Mouse (Mus musculus) forebrain, embryonic 13.5 days (tissue): ENCODE data around the gene Ern1. TPM values are rescaled to one million over a fixed set of nuclear protein-coding genes. Genes with fewer than 3 reads are reported as not detected.

Experiments used
- ATAC-seq: fragments of 200-750 bp; cut with Nextera tagmentation; 2 replicates; pipeline ENCODE4 v1.8.0; 2017
- H3K27ac ChIP-seq: fragments of 300-500 bp; sonication (generic); 2 replicates; pipeline ENCODE4 v1.5.1; 2015; ENCODE audit warnings: inconsistent platforms, mild to moderate bottlenecking, moderate library complexity
- H3K27me3 ChIP-seq: fragments of 300-500 bp; sonication (generic); 2 replicates; pipeline ENCODE4 v1.6.1; 2015; ENCODE audit warnings: mild to moderate bottlenecking, inconsistent platforms
- H3K36me3 ChIP-seq: fragments of 300-500 bp; sonication (generic); 2 replicates; pipeline ENCODE4 v1.6.1; 2015; ENCODE audit warnings: mild to moderate bottlenecking, inconsistent platforms; ENCODE audit not compliant: poor library complexity, severe bottlenecking
- H3K4me1 ChIP-seq: fragments of 300-500 bp; sonication (generic); 2 replicates; pipeline ENCODE4 v1.6.1; 2015; ENCODE audit warnings: inconsistent platforms
- H3K4me2 ChIP-seq: fragments of 300-500 bp; sonication (generic); 2 replicates; pipeline ENCODE4 v1.6.1; 2015; ENCODE audit warnings: inconsistent platforms, mild to moderate bottlenecking, moderate library complexity
- H3K4me3 ChIP-seq: fragments of 300-500 bp; sonication (generic); 2 replicates; pipeline ENCODE4 v1.5.1; 2015; ENCODE audit warnings: mild to moderate bottlenecking, inconsistent platforms
- H3K9ac ChIP-seq: fragments of 300-500 bp; sonication (generic); 2 replicates; pipeline ENCODE4 v1.6.1; 2015; ENCODE audit warnings: mild to moderate bottlenecking, inconsistent platforms
- H3K9me3 ChIP-seq: fragments of 300-500 bp; sonication (generic); replicated peaks from 2 replicates; pipeline ENCODE4 v1.6.1; 2016; ENCODE audit warnings: inconsistent platforms
- WGBS: fragments of 180-500 bp; shearing (Covaris S2); methylation state at CpG from one replicate; pipeline ENCODE4 v1.1.7; 2015; 5-methylcytosine and 5-hydroxymethylcytosine counted together
- polyA plus RNA-seq: library from polyadenylated mRNA; unstranded; fragments of >200 nt; fragmentation: Nextera tagmentation; extraction: Ambion mirVana; gene quantifications from 2 replicates; pipeline ENCODE4 v1.2.1, GENCODE M21; 2015

Gene Ern1
- polyA plus RNA-seq, 1 experiment from 2014 or later = 5.6 TPM

- H3K27ac ChIP-seq = no peak overlapping the region
- H3K4me1 ChIP-seq = no peaks in the 10 kb centered on the region
- H3K4me3 ChIP-seq = no peak overlapping the region
- 30% methylated on average over 6 of the region's 6 CpGs for WGBS
- no peak overlapping the region for H3K4me2 ChIP-seq
- no peaks in the 10 kb centered on the region for H3K27me3 ChIP-seq
- no peaks in the 10 kb centered on the region for H3K9me3 ChIP-seq
- 0 out of 2 replicates have a peak, but pooled peaks cover 4% of the 10 kb centered on the region for H3K36me3 ChIP-seq
- ATAC-seq = peak; percentile 41; the same call in 1 of the 2 replicates
- H3K9ac ChIP-seq = no peak overlapping the region
These were observed 96.0 kb downstream of the Ern1 start for GRCm38 (mm10) chr11:106391546-106392188.

DNA sequence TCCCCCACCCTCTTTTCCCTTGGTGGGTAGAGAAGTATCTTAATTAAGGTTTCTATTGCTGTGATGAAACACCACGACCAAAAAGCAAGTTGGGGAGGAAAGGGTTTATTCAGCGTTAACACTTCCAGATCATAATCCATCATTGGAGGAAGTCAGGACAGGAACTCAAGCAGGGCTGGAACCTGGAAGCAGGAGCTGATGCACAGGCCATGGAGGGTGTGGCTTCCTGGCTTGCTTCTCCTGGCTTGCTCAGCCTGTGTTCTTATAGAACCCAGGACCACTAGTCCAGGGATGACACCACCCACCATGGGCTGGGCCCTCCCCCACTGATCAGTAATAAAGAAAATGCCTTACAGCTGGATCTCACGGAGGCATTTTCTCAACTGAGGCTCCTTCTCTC is 96.9 kb downstream of the Ern1 start:
- H3K27me3 ChIP-seq = no peaks in the 10 kb centered on the region
- no peak overlapping the region for H3K4me2 ChIP-seq
- H3K4me3 ChIP-seq = no peak overlapping the region
- 0 out of 2 replicates have a peak, but pooled peaks cover 4% of the 10 kb centered on the region for H3K36me3 ChIP-seq
- WGBS = 73% methylated on average over 3 of the region's 3 CpGs
- no peak for ATAC-seq
- no peaks in the 10 kb centered on the region for H3K4me1 ChIP-seq
- no peaks in the 10 kb centered on the region for H3K9me3 ChIP-seq
- no peak overlapping the region for H3K9ac ChIP-seq
- H3K27ac ChIP-seq = no peak overlapping the region

DNA sequence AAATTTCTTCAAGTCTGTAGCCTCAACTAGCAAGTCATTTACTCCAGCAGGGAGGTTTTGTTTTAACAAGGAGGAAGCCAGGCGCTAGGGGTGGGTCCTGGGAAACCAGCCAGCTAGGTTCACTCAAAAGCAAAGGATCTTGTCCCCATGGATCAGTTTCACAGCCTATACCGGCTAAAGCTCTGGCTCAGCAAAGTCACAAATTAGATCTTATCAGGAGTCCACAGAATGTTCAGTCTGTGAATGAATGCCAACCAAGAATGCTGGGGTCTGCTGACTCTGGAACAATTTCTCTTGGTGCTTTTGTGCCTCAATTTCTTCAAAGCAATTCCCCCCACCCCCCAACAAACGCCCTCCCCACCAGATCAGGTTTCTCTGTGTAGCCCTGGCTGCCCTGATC is 98.0 kb downstream of the Ern1 start:
- no peak overlapping the region for H3K9ac ChIP-seq
- WGBS = 43% methylated on average over 3 of the region's 3 CpGs

DNA sequence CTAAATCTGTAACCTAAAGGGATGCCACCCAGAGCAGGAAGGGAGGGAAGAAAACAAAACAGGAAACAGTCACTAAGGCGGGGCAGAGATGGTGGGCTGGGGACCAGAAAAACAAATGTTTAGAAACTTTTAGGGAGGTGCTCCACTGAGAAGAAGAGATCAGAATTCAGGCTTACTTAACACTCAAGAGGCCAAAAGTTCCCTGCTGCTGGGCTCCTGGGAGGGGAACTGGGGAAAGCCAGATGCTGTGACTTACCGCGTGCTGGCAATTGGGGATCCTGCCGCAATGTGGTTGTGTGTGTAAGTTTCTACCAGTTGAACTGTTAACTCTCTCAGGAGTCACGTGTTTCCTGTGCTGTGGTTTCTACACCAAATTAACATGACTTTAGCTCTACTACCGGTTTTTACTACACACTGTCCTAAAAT is 99.8 kb downstream of the Ern1 start, which contains the start of gene Icam2:
Gene Icam2, minus strand, starts transcription at position 285 of the 426 bp plus-strand sequence.
- WGBS = 84% methylated on average over 6 of the region's 6 CpGs
- no peak within 1 kb of the TSS for H3K4me2 ChIP-seq
- no peak for ATAC-seq
- no peak within 1 kb of the TSS for H3K27ac ChIP-seq
- H3K4me1 ChIP-seq = no peaks in the 10 kb centered on the region
- no peaks in the 10 kb centered on the region for H3K27me3 ChIP-seq
- no peaks in the 10 kb centered on the region for H3K9me3 ChIP-seq
- H3K9ac ChIP-seq = no peak within 1 kb of the TSS
- no peak within 1 kb of the TSS for H3K4me3 ChIP-seq
- H3K36me3 ChIP-seq = no peaks in the 10 kb centered on the region

More for the DNA sequence above, 98.0 kb downstream of the Ern1 start:
- no peak for ATAC-seq
- no peak overlapping the region for H3K27ac ChIP-seq
- no peaks in the 10 kb centered on the region for H3K27me3 ChIP-seq
- H3K36me3 ChIP-seq = 0 out of 2 replicates have a peak, but pooled peaks cover 4% of the 10 kb centered on the region
- H3K4me1 ChIP-seq = no peaks in the 10 kb centered on the region
- H3K4me2 ChIP-seq = no peak overlapping the region
- H3K4me3 ChIP-seq = no peak overlapping the region
- no peaks in the 10 kb centered on the region for H3K9me3 ChIP-seq

DNA sequence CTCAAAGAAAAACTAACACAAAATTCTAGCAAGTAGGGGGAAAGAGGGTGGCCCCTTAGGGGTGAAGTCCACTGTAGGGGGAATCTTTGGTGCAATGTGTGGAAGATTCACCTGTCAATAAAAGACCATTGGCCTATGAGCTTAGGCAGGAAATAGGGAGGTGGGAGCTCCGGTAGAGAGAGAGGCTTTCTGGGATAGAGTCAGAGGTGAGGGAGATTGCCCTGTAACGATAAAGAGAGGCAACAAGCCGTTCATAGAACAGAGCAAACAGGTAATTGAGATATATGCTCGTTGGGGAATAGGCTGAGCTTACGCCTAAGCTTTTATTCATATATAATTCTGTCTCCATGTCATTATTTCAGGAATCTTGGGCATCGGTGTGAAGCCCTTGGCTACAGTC is 100.6 kb downstream of the Ern1 start:
- Histone ChIP-seq H3K9me3 (no peaks in the 10 kb centered on the region), H3K36me3 (no peaks in the 10 kb centered on the region), H3K27me3 (no peaks in the 10 kb centered on the region), H3K4me1 (no peaks in the 10 kb centered on the region), H3K27ac (no peak overlapping the region), H3K4me2 (no peak overlapping the region), H3K9ac (no peak overlapping the region), H3K4me3 (no peak overlapping the region)
- 86% methylated on average over 6 of the region's 6 CpGs for WGBS
- ATAC-seq = no peak

- no peak overlapping the region for H3K4me3 ChIP-seq
- H3K27ac ChIP-seq = no peak overlapping the region
- no peak overlapping the region for H3K9ac ChIP-seq
- H3K9me3 ChIP-seq = no peaks in the 10 kb centered on the region
- no peak overlapping the region for H3K4me2 ChIP-seq
- no peak for ATAC-seq
- no peaks in the 10 kb centered on the region for H3K4me1 ChIP-seq
- no peaks in the 10 kb centered on the region for H3K27me3 ChIP-seq
- H3K36me3 ChIP-seq = no peaks in the 10 kb centered on the region
- WGBS = 85% methylated on average over 3 of the region's 3 CpGs
These were observed 101.2 kb downstream of the Ern1 start for GRCm38 (mm10) chr11:106386409-106386808.

GRCm38 (mm10) chr11:106383051-106383790 is 104.4 kb downstream of the Ern1 start:
- Histone ChIP-seq H3K4me1 (no peaks in the 10 kb centered on the region), H3K4me2 (no peak overlapping the region), H3K9ac (no peak overlapping the region), H3K27me3 (no peaks in the 10 kb centered on the region), H3K36me3 (no peaks in the 10 kb centered on the region), H3K27ac (no peak overlapping the region), H3K9me3 (no peaks in the 10 kb centered on the region), H3K4me3 (no peak overlapping the region)
- ATAC-seq = no peak
- 80% methylated on average over 6 of the region's 6 CpGs for WGBS

DNA sequence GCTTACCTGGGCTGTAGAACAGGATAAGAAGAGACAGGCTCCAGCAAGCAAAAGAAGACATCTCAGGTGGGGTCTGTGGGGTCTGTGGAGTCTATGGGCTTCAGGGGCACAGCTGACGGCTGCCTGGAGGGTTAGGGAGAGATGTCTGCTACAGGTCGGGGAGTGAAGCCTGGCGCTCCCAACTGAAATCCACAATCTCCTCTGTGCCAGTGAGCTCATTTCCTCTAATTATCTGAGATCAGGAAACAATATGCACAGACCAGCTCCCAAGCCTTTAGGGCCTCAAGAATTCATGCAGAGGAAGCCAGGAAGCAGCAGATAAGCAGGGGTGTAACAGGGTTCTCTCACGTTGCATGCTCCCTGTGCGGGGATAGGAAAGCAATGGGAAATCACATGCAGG is 105.2 kb downstream of the Ern1 start:
- H3K4me2 ChIP-seq = no peak overlapping the region
- H3K4me3 ChIP-seq = no peak overlapping the region
- H3K9me3 ChIP-seq = no peaks in the 10 kb centered on the region
- WGBS = 75% methylated on average over 5 of the region's 5 CpGs
- H3K4me1 ChIP-seq = no peaks in the 10 kb centered on the region
- H3K27me3 ChIP-seq = no peaks in the 10 kb centered on the region
- no peaks in the 10 kb centered on the region for H3K36me3 ChIP-seq
- ATAC-seq = no peak
- H3K9ac ChIP-seq = no peak overlapping the region
- H3K27ac ChIP-seq = no peak overlapping the region

DNA sequence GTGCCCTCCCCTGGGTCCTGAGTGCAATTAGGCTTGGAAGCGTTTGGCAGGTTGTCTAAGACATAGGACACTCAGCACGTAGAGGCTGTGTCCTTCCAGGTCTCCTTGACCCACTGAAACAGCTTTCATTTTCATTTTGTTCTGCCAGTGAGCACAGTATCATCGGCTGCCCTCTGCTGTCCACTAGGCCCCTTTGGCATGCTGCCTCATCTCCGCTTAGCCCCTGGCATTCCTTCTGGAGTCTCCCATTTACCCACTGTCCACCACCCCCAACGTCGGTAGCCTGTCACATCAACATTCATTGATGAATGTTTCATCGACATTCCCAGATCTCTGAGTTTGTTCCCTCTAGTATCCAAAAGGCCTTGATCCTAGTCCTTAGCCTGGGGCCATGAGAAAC is 105.8 kb downstream of the Ern1 start:
- Histone ChIP-seq H3K36me3 (no peaks in the 10 kb centered on the region), H3K4me3 (no peak overlapping the region), H3K27me3 (no peaks in the 10 kb centered on the region), H3K9ac (no peak overlapping the region), H3K9me3 (no peaks in the 10 kb centered on the region), H3K4me1 (no peaks in the 10 kb centered on the region), H3K27ac (no peak overlapping the region; the same call in 1 of the 2 replicates), H3K4me2 (no peak overlapping the region)
- no peak for ATAC-seq
- WGBS = 87% methylated on average over 7 of the region's 7 CpGs

DNA sequence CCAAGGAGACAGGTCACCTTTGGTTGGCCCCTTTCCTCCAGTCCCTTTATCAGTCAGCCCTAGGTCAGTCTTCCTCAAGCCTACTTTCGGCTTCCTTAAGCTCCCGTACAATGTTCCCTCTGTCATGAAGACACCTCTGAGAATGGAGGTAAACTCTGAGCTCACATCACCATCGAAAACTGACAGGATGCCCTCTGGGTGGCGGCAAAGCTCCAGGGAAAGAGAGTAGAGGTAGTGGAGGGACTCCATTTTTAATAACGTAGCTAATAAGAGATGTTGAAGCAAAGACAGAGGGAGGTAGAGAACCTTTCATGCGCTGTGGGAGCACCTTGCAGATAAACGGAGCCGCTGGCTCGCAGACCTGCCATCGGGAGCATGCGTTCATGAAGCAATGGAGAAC is 106.6 kb downstream of the Ern1 start:
- WGBS = 85% methylated on average over 11 of the region's 11 CpGs

GRCm38 (mm10) chr11:106374979-106375378 is 112.7 kb downstream of the Ern1 start:
- H3K27ac ChIP-seq = no peak overlapping the region
- ATAC-seq = no peak
- WGBS = 90% methylated on average over 5 of the region's 5 CpGs
- no peak overlapping the region for H3K4me3 ChIP-seq
- no peak overlapping the region for H3K9ac ChIP-seq
- H3K4me2 ChIP-seq = no peak overlapping the region
- H3K27me3 ChIP-seq = no peaks in the 10 kb centered on the region
- no peaks in the 10 kb centered on the region for H3K9me3 ChIP-seq
- no peaks in the 10 kb centered on the region for H3K36me3 ChIP-seq
- H3K4me1 ChIP-seq = no peaks in the 10 kb centered on the region

More for the DNA sequence above, 106.6 kb downstream of the Ern1 start:
- H3K4me1 ChIP-seq = no peaks in the 10 kb centered on the region
- no peak overlapping the region for H3K9ac ChIP-seq
- H3K36me3 ChIP-seq = no peaks in the 10 kb centered on the region
- ATAC-seq = no peak
- no peaks in the 10 kb centered on the region for H3K9me3 ChIP-seq
- no peak overlapping the region for H3K4me3 ChIP-seq
- H3K27ac ChIP-seq = no peak overlapping the region
- no peaks in the 10 kb centered on the region for H3K27me3 ChIP-seq
- no peak overlapping the region for H3K4me2 ChIP-seq

DNA sequence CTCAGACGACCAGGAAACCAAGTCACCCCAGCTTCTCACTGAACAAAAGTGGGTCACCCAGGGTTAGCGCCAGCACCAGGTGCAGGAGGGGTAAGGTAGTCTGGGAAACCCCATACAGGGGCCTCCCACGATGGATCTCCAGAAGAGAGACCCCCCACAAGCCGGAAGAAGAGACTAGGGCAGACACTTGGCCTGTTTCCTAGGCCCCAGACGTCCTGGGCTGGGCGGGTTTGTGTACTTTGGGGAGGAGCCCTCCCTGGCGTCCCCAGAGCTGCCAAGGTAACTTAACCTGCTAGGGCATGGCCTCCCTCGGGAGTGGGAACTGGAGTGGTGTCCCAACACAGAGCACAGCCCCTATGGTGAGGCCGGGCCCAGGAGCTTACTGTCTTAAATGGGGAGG is 113.1 kb downstream of the Ern1 start:
- no peak overlapping the region for H3K27ac ChIP-seq
- no peak overlapping the region for H3K4me2 ChIP-seq
- no peak overlapping the region for H3K4me3 ChIP-seq
- H3K9ac ChIP-seq = no peak overlapping the region
- no peaks in the 10 kb centered on the region for H3K36me3 ChIP-seq
- ATAC-seq = no peak
- no peaks in the 10 kb centered on the region for H3K27me3 ChIP-seq
- H3K9me3 ChIP-seq = no peaks in the 10 kb centered on the region
- 60% methylated on average over 9 of the region's 9 CpGs for WGBS
- no peaks in the 10 kb centered on the region for H3K4me1 ChIP-seq
